Mouse (Mus musculus): ENCODE data around the gene Lix1l. TPM values are rescaled to one million over a fixed set of nuclear protein-coding genes. Genes with fewer than 3 reads are reported as not detected.

Lix1l gene
- polyA plus RNA-seq (2012; rRNA removed) = 86.8 and 88.9 TPM in 2 replicates

GRCm38 (mm10) chr3:96600639-96601250 is at the start of gene Lix1l:
TSS of gene Lix1l (plus strand) at chr3:96601149.
- DNase-seq (ENCODE audit: low read depth) = peak; percentile 99
- TF ChIP-seq CTCF (IDR thresholded peaks at IDR 0.05; ENCODE audit: borderline replicate concordance, extremely low read depth, insufficient read depth, insufficient read length) = no peak
- peak; percentile 82 for TF ChIP-seq POLR2A (IDR thresholded peaks at IDR 0.05; ENCODE audit: borderline replicate concordance, extremely low read depth, insufficient read depth, insufficient read length, poor library complexity, severe bottlenecking)

- TF ChIP-seq POLR2A (IDR thresholded peaks at IDR 0.05; ENCODE audit: borderline replicate concordance, extremely low read depth, insufficient read depth, insufficient read length, poor library complexity, severe bottlenecking) (no peak), CTCF (IDR thresholded peaks at IDR 0.05; ENCODE audit: borderline replicate concordance, extremely low read depth, insufficient read depth, insufficient read length) (peak; percentile 51; the same call in 1 of the 2 replicates)
- peak; percentile 80 for DNase-seq (ENCODE audit: low read depth)
Measured at GRCm38 (mm10) chr3:96551203-96551602, 49.7 kb upstream of the Lix1l start.

GRCm38 (mm10) chr3:96551890-96552289 is 49.1 kb upstream of the Lix1l start:
- DNase-seq (ENCODE audit: low read depth) = no peak
- TF ChIP-seq CTCF (IDR thresholded peaks at IDR 0.05; ENCODE audit: borderline replicate concordance, extremely low read depth, insufficient read depth, insufficient read length) = no peak
- TF ChIP-seq POLR2A (IDR thresholded peaks at IDR 0.05; ENCODE audit: borderline replicate concordance, extremely low read depth, insufficient read depth, insufficient read length, poor library complexity, severe bottlenecking) = no peak

- DNase-seq (ENCODE audit: low read depth) = no peak
- TF ChIP-seq CTCF (IDR thresholded peaks at IDR 0.05; ENCODE audit: borderline replicate concordance, extremely low read depth, insufficient read depth, insufficient read length) = no peak
- TF ChIP-seq POLR2A (IDR thresholded peaks at IDR 0.05; ENCODE audit: borderline replicate concordance, extremely low read depth, insufficient read depth, insufficient read length, poor library complexity, severe bottlenecking) = no peak
Measured at GRCm38 (mm10) chr3:96553601-96554000, 47.3 kb upstream of the Lix1l start.

GRCm38 (mm10) chr3:96554251-96554650 is 46.7 kb upstream of the Lix1l start:
- TF ChIP-seq POLR2A (IDR thresholded peaks at IDR 0.05; ENCODE audit: borderline replicate concordance, extremely low read depth, insufficient read depth, insufficient read length, poor library complexity, severe bottlenecking) (no peak), CTCF (IDR thresholded peaks at IDR 0.05; ENCODE audit: borderline replicate concordance, extremely low read depth, insufficient read depth, insufficient read length) (no peak)
- DNase-seq (ENCODE audit: low read depth) = no peak

- no peak for TF ChIP-seq CTCF (IDR thresholded peaks at IDR 0.05; ENCODE audit: borderline replicate concordance, extremely low read depth, insufficient read depth, insufficient read length)
- TF ChIP-seq POLR2A (IDR thresholded peaks at IDR 0.05; ENCODE audit: borderline replicate concordance, extremely low read depth, insufficient read depth, insufficient read length, poor library complexity, severe bottlenecking) = no peak
- DNase-seq (ENCODE audit: low read depth) = peak; percentile 91
Measured at GRCm38 (mm10) chr3:96555041-96555596, 45.8 kb upstream of the Lix1l start.

GRCm38 (mm10) chr3:96555999-96556614 is 44.8 kb upstream of the Lix1l start:
- no peak for DNase-seq (ENCODE audit: low read depth)
- TF ChIP-seq CTCF (IDR thresholded peaks at IDR 0.05; ENCODE audit: borderline replicate concordance, extremely low read depth, insufficient read depth, insufficient read length) (no peak), POLR2A (IDR thresholded peaks at IDR 0.05; ENCODE audit: borderline replicate concordance, extremely low read depth, insufficient read depth, insufficient read length, poor library complexity, severe bottlenecking) (no peak)

- DNase-seq (ENCODE audit: low read depth) = no peak
- TF ChIP-seq POLR2A (IDR thresholded peaks at IDR 0.05; ENCODE audit: borderline replicate concordance, extremely low read depth, insufficient read depth, insufficient read length, poor library complexity, severe bottlenecking) (no peak), CTCF (IDR thresholded peaks at IDR 0.05; ENCODE audit: borderline replicate concordance, extremely low read depth, insufficient read depth, insufficient read length) (no peak)
Measured at GRCm38 (mm10) chr3:96556651-96557635, 44.0 kb upstream of the Lix1l start.

- DNase-seq (ENCODE audit: low read depth) = peak; percentile 99
- TF ChIP-seq POLR2A (IDR thresholded peaks at IDR 0.05; ENCODE audit: borderline replicate concordance, extremely low read depth, insufficient read depth, insufficient read length, poor library complexity, severe bottlenecking) (peak; percentile 81; the same call in 1 of the 2 replicates), CTCF (IDR thresholded peaks at IDR 0.05; ENCODE audit: borderline replicate concordance, extremely low read depth, insufficient read depth, insufficient read length) (peak; percentile 62)
Measured at GRCm38 (mm10) chr3:96557694-96558093, 43.3 kb upstream of the Lix1l start, which contains the start of gene Txnip. TSS of gene Txnip (plus strand) at chr3:96557957.

- TF ChIP-seq POLR2A (IDR thresholded peaks at IDR 0.05; ENCODE audit: borderline replicate concordance, extremely low read depth, insufficient read depth, insufficient read length, poor library complexity, severe bottlenecking) (no peak), CTCF (IDR thresholded peaks at IDR 0.05; ENCODE audit: borderline replicate concordance, extremely low read depth, insufficient read depth, insufficient read length) (no peak)
- no peak for DNase-seq (ENCODE audit: low read depth)
Measured at GRCm38 (mm10) chr3:96558159-96558558, 42.8 kb upstream of the Lix1l start.
